Mouse (Mus musculus): ENCODE data around the gene Nosip.
"Not testable (repeated sequence)": the region's sequence is repeated elsewhere in the genome, so short reads cannot be mapped to it uniquely, and the experiment has no call there.

Gene Nosip

GRCm38 (mm10) chr7:45062239-45062835 lies at the start of gene Nosip, which contains the start of gene Prrg2:
Nosip (plus strand) TSS chr7:45062429.
Prrg2 (minus strand) TSS chr7:45062677.
- DNase-seq (ENCODE audit: low read depth, low spot score), result peak; percentile 96

DNA sequence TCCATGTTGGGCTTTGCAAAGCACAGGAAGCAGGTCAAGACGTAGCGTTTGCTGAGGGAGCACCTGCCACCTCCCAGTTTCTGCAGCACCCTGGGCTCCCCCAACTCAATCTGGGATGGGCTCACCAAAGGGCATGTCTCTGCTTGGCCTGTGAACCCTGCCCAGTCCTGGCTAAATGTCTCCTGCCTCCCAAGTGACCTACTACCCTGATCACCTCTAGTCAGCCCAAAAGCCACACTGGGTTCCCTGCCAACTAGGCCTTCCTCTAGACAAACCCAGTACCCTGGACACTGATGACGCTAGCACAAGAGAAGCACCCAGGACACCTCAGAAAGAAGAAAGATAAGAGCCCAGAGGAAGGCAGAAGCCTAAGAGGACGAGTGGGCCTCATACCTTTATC lies 49.4 kb upstream of the Nosip start:
- DNase-seq (ENCODE audit: low read depth, low spot score), result no peak

DNA sequence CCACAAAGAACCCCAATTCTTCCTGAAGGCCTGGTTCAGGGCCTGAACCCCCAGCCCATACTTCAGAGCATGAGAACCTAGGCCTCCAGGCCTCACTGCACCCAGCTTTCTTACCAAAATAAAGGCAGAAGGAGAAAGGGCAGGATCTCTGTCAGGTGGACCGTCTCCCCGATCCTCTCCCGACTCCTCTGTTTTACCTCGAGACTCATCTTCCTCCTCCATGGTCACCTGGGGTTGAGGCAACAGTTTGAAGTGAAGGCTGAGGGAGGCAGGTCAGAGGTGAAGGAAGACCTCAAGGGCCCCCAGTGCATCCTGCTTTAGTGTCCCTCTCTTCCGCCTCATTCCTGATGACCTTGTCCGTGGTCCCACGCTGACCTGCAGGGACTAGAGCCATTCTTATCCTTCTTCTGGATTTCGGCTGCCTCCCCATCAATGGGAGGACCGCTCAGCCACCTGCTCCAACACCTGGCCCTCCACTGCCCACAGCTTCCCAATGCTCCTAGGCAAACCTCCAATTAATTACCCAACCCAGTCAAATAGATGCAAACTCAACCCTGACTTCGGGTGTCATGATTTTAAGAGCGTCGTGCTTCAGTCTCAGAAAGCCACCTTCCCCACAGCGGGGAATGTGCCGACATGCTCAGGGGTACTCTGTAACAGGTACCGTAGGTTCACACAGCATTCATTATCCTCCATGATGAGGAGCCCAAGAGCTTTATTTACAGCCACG lies 48.7 kb upstream of the Nosip start:
- no peak for DNase-seq (ENCODE audit: low read depth, low spot score)

GRCm38 (mm10) chr7:45014096-45014451 lies 48.2 kb upstream of the Nosip start:
- DNase-seq (ENCODE audit: low read depth, low spot score), result no peak

DNA sequence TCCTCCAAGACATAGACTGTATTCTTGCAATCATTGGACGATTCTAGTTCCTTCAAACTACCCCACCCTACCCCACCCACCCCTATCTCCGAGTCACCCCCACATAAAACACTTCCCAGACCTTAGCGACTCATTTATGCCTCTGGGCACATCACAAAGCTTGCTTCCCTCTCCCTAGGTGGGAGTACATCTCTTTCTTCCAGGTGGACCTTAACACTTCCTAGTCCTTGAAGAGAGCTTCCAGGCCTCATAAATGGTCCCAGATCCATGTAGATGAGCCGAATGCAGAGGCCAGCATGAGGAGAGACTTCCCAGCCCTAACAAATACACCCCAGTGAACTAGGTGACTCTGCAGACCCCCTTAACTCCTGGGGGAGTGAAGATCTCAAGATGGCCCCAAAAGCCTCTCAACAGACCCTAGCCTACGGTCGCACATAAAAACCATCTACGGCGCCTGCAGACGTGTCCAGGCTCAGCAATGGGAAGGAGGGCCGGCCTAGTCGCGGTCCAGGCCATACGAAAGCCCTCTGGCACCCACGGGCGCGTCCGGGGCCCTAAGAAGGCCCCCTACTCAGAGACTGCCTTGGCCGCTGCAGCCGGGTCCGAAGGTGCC lies 46.8 kb upstream of the Nosip start:
- no peak for DNase-seq (ENCODE audit: low read depth, low spot score)

- DNase-seq (ENCODE audit: low read depth, low spot score), result peak; percentile 99
These were observed 46.1 kb upstream of the Nosip start, which contains the start of gene Scaf1 for GRCm38 (mm10) chr7:45015957-45016612. Scaf1 (minus strand) TSS chr7:45016363.

DNA sequence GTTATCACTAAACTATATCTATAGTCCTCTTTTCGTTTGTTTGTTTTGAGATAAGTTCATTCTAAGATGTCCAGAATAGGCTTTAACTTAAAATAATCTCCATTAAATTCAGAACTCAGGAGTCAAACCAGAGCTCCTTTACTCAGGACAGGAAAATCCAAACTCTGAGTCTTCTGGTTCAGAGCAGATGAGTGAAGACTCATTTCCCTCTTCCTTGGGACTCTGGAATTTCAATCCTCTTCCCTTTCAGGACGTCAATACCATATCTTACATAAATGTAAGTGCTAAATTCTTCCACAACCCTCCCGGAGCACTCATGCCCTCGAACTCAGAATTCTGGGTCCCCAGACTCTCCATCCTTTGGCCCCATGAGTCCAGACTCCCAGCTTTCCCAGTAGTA lies 45.5 kb upstream of the Nosip start:
- no peak for DNase-seq (ENCODE audit: low read depth, low spot score)

DNA sequence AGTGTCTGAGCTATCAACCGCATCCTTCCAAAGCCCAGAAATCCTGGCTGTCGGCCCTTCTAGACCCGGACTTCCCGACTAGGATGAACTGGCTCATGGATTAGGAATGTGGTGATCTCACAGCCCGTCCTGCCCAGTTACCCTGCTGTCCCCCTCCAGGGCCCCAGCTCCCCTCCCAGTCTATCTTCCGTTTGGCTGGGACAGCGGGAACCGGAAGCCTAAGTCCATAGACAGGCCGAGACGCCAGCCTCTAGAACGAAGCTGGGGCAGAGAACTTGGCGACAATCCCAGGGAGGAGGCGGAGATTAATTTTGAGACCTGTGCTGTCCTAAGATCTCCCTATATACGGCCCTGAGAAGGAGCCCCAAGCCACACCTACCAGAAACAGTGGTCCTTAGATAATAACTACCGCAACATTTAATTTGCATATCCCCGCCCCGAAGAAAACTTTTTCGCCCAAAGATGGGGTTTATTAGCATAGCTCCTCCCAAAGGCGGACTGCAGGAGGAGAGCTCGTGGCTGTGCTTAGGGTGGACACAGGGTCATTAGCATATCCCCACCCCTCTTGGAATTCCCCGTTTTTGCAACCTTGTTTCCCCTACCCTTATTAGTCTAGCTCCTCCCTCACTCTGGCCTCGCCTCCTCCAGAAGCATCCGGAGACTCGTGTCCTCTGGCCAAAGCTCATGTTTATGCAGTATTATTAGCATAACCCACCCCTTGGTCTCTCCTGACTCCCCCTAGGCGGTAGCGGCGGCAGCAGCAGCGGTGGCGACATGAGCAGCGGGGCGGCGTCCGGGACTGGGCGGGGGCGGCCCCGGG lies 44.8 kb upstream of the Nosip start, which contains the start of gene Rras:
Gene Rras, plus strand, starts transcription at position 720 of the 820 bp plus-strand sequence.
- DNase-seq (ENCODE audit: low read depth, low spot score), result peak; percentile 74

DNA sequence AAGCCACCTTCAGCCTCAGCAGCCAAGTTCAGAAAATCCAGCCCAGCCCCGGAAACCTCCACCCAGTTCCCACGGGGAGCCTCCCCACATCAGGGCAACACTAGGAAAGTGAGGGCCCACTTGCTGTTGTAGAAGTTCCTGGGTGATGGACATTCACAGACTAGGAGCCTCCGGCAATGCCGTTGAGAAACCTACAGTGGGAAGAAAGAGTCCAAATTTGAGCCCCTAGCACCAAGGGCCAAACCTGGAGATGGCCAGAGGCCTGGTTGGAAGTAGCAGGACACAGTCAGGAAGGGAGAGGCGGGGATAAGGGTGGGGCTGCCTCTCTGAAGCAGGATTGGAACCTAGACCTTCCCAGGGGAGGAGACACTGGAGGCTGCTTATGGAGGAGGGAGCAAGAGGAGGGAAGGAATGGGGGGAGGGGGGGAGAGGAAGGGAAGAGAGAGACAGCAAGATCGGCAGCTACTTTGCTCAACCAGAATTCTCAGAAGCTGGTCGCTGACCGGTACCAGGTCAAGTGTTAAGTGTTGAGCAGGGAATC lies 43.1 kb upstream of the Nosip start:
- DNase-seq (ENCODE audit: low read depth, low spot score), result no peak

DNA sequence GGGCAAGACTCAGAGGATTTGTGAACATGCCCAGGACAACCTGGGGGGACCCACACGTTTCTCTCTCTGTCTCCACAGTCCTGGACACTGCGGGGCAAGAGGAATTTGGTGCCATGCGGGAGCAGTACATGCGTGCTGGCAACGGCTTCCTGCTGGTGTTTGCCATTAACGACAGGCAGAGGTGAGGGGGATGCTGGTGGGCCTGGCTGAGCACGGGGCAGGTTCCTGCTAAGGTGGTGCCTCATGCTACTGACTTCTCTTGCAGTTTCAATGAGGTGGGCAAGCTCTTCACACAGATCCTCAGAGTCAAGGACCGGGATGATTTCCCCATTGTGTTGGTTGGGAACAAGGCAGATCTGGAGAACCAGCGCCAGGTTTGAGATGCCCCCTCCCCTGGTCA lies 42.0 kb upstream of the Nosip start:
- DNase-seq (ENCODE audit: low read depth, low spot score), result no peak

GRCm38 (mm10) chr7:45023711-45024110 lies 38.5 kb upstream of the Nosip start:
- DNase-seq (ENCODE audit: low read depth, low spot score), result not testable (repeated sequence)

DNA sequence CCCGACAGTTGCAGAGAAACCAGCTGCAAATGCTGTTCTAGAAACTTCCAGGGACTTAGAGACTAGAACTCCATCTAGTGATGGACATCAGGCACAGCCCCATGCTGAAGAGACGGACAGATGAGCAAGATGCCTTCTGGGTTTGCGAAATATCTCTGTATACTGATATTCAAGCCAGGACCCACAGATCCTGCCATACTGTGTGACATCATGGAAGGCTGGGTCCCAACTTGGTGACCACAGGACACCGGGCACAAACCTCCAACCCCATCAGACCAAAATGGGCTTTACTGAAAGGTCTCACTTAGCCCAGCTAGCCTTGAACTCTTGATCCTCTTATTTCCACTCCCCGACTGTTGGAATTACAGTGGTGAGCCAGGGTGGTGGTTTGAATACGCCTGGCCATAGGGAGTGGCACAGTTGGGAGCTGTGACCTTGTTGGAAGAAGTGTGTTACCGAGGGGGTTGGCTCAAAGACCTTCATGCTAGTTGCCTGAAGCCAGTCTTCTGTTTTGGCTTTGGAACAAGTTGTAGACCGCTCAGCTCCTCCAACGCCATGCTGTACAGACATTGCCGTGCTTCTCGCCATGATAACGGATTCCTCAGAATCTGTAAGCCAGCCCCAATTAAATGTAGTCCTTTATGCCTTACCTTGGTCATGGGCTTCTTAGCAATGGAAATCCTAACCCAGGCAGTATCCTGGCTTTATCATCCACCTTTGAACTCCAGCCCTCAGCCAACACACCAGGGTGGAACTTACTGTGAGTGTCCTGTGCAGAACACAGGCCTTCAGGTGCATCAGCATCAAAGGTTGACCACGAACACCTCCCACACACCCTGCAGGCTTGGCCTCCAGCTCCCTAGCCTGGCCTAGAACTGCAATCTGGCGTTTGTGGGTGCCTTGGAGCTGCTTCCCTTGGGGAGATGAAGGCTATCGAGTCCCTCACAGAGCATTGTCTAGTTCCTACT lies 37.7 kb upstream of the Nosip start:
- DNase-seq (ENCODE audit: low read depth, low spot score), result no peak

DNA sequence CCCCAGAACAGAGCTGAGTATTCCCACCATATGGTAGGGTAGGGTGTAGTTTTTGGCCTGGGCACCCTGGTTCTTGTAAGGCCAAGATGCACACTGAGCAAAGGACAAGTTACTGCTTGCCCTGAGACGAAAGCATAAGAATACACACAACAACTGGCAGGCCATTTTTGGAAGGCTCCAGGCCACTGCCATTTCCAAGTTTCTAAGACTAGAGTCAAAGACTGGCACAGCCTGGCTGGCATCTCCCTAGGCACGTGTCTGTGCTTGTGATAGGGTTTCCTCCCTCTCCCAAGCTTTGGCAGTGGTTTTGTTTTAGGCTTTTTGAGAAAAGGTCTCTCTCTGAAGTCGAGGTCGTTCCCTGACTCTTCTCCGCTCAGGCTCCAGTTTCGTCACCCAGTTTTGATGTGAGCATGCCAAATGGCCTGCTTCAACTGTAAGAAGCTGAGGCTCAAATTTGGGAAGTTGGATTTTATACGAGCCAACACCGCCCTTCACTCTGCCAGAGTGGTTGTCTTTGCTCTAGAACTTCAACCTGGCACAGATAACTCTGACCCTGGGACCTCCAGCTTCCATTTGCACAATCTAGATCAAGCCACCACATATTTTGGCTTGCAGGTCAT lies 36.5 kb upstream of the Nosip start:
- DNase-seq (ENCODE audit: low read depth, low spot score), result no peak

DNA sequence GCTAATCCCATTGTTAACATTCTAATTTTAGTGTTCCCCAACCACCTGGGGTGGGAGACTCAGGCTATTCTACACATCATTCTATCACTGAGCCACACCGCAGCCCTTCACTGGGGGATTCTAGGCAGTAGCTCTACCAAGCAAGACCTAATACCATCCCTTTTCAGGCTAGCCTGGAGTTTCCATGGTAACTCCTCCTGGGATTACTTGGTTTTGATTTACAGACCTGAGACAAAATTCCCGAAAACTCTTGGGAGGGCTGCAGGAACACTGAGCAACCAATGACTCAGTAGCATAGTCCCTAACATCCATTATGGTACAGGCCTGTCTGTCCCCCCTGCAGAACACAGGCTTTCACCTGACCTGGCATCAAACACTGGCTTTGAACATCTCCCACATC lies 36.0 kb upstream of the Nosip start:
- DNase-seq (ENCODE audit: low read depth, low spot score), result no peak

GRCm38 (mm10) chr7:45027761-45028160 lies 34.5 kb upstream of the Nosip start:
- DNase-seq (ENCODE audit: low read depth, low spot score), result no peak

DNA sequence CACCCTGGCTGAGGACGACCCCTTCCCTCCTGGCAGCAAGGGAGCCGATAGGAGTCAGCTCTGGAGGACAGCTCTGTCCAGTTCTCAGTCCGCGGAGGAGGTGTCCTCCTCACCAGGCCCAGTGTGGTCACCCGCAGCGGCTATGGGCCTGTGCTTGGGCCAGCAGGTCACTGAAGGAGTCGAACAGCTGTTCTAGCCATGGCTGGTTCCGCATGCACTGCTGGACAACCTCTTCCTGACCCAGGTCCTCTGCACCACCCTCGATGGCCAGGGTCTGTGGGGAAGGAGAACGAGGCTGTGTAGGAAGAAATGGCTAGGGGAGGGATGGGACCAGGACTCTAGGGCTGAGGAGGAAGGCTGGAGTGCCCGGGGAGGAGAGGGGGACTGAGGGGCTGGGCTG lies 33.9 kb upstream of the Nosip start:
- no peak for DNase-seq (ENCODE audit: low read depth, low spot score)

- DNase-seq (ENCODE audit: low read depth, low spot score), result no peak
These were observed 32.2 kb upstream of the Nosip start for GRCm38 (mm10) chr7:45029995-45030394.

DNA sequence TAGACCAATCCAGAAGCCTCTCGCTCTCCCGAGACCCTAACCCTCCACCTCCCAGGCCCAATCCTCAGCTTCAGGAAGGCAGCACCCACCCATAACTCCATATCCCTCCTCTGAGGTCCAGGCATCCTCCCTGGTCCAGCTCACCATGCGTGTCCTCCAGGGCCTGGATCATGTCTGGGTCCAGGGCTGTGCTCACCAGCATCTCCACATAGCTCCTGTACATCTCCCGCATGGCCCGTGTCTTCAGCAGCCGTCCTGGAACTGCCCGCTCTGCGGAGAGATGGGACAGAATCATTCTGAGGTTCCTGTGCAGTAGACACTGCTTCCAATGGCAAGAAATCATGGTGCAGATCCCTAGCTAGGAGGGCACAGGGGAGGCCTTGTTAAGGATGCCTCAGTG lies 31.4 kb upstream of the Nosip start:
- no peak for DNase-seq (ENCODE audit: low read depth, low spot score)

GRCm38 (mm10) chr7:45033722-45034359 lies 28.4 kb upstream of the Nosip start:
- DNase-seq (ENCODE audit: low read depth, low spot score), result no peak
